Mouse (Mus musculus): ENCODE results near the gene Serpine1. TPM values are rescaled to one million over a fixed set of nuclear protein-coding genes. Genes with fewer than 3 reads are reported as not detected.

The Serpine1 gene
- polyA plus RNA-seq, 1 experiment from 2014 or later = 0.65 TPM

DNA sequence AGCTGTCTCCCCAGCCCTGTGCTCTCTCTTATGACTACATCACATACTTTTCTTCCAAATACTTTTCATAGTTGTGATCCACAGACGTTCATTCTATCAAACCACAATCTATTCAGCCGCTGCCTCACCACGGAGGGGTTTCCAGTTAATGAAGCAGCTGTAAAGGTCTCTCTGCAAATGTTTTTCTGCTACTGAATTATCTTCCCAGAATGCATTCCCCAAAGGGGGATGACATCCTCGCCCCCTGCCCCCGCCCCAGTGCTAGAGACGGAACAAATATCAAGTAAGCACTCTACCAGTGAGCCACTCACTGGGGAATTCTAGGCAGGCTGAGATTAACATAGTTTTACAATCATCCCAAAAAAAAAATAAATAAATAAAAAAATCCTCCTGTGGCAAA is 36.0 kb upstream of the Serpine1 start:
- ATAC-seq (ENCODE audit: insufficient number of reproducible peaks, low FRiP score, low TSS enrichment, low read depth) = no peak
- Histone ChIP-seq H3K36me3 (peaks cover 12% of the 10 kb centered on the region), H3K9me3 (no peaks in the 10 kb centered on the region), H3K27ac (no peak overlapping the region), H3K9ac (no peak overlapping the region), H3K4me2 (no peak overlapping the region), H3K4me1 (0 out of 2 replicates have a peak, but pooled peaks cover 4% of the 10 kb centered on the region), H3K4me3 (no peak overlapping the region), H3K27me3 (no peaks in the 10 kb centered on the region)
- 54% methylated on average over 6 of the region's 6 CpGs for WGBS

DNA sequence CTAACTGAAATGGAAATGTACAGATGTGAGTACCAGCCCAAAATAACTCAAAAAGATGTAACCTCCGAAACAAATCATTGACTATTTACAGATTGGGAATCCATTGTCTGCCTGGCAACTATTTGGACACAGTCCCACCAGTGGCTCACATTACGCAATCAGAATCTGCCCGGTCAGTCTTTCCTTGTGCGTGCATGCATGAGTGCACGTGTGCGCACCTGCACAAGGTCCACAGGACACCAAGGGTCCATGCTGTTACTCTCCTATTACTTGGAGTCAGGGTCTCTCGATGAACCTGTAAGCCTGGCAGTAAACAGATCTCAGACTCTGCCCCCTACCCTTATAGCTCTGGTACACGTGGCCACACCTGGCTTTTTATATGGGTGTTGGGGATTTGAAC is 35.6 kb upstream of the Serpine1 start:
- Histone ChIP-seq H3K9me3 (no peaks in the 10 kb centered on the region), H3K27ac (no peak overlapping the region), H3K4me2 (no peak overlapping the region), H3K36me3 (peaks cover 7% of the 10 kb centered on the region), H3K27me3 (no peaks in the 10 kb centered on the region), H3K4me1 (0 out of 2 replicates have a peak, but pooled peaks cover 8% of the 10 kb centered on the region), H3K9ac (no peak overlapping the region), H3K4me3 (no peak overlapping the region)
- WGBS = 76% methylated on average over 8 of the region's 8 CpGs
- ATAC-seq (ENCODE audit: insufficient number of reproducible peaks, low FRiP score, low TSS enrichment, low read depth) = no peak

DNA sequence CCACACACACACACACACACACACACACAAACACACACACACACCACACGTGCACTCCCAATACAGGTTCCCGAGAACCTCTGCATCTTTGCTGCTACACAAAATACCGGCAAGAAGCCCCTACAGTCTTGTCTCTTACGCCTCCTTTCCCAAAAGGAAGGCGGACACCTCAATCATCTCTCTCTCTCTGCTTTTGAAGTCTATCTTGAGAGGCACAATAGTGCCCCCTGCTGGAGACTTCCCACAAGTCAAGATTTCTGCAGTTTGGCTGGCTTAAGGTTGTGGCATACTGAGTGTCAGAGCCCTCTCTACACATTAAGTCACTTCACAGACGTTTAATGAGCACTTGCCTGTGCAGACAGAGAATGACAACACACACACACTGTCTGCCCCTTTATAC is 35.0 kb upstream of the Serpine1 start:
- no peak overlapping the region for H3K4me3 ChIP-seq
- WGBS = 6% methylated on average over 6 of the region's 6 CpGs
- H3K27me3 ChIP-seq = no peaks in the 10 kb centered on the region
- ATAC-seq (ENCODE audit: insufficient number of reproducible peaks, low FRiP score, low TSS enrichment, low read depth) = no peak
- 0 out of 2 replicates have a peak, but pooled peaks cover 11% of the 10 kb centered on the region for H3K4me1 ChIP-seq
- H3K36me3 ChIP-seq = peaks cover 5% of the 10 kb centered on the region; the same call in 1 of the 2 replicates
- H3K27ac ChIP-seq = no peak overlapping the region
- H3K9ac ChIP-seq = no peak overlapping the region
- no peak overlapping the region for H3K4me2 ChIP-seq
- H3K9me3 ChIP-seq = no peaks in the 10 kb centered on the region

DNA sequence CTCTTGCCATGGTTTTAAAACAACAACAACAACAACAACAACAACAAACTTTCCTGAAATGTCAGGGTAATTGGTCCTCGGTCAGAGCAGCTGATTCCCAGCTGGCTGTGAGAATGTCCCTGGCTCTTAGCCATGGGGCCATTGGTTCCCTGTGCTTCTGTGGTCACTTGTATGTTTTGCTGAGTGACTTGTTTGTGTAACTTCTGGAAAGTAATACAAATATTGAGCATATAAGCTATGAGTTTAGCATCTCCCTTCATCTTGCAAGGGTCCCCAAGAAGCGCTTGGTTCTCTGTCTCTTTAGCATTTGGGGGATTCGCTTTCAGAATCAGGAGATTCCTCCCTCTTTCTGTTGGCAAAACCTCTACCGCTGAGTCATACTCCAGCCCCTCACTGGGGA is 34.4 kb upstream of the Serpine1 start:
- Histone ChIP-seq H3K4me3 (no peak overlapping the region), H3K27ac (no peak overlapping the region), H3K4me1 (0 out of 2 replicates have a peak, but pooled peaks cover 11% of the 10 kb centered on the region), H3K9ac (no peak overlapping the region), H3K27me3 (no peaks in the 10 kb centered on the region), H3K9me3 (no peaks in the 10 kb centered on the region), H3K36me3 (peaks cover 5% of the 10 kb centered on the region; the same call in 1 of the 2 replicates), H3K4me2 (no peak overlapping the region)
- 74% methylated on average over 4 of the region's 4 CpGs for WGBS
- no peak for ATAC-seq (ENCODE audit: insufficient number of reproducible peaks, low FRiP score, low TSS enrichment, low read depth)

DNA sequence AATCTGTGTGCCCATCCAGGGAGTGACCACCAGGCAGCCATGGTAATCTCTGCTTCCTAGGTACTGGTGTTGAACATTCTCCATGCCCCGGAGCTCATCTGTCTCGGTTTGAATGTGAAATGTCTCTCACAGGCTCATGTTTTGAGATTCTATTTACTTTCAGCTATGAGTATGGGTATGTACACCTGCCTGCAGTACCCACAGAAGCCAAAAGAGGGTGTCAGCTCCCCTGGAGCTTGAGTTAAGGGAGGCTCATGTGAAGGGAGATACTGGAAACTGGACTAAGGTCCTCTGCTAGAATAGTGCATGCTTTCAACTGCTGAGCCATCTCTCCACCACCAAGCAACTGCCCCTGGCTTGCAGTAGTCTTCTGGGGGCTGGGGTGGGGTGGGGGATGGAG is 31.9 kb upstream of the Serpine1 start:
- H3K27me3 ChIP-seq = no peaks in the 10 kb centered on the region
- no peak overlapping the region for H3K4me2 ChIP-seq
- no peak overlapping the region for H3K9ac ChIP-seq
- WGBS = 88% methylated on average over 2 of the region's 2 CpGs
- no peaks in the 10 kb centered on the region for H3K9me3 ChIP-seq
- ATAC-seq (ENCODE audit: insufficient number of reproducible peaks, low FRiP score, low TSS enrichment, low read depth) = no peak
- no peak overlapping the region for H3K4me3 ChIP-seq
- H3K36me3 ChIP-seq = no peaks in the 10 kb centered on the region
- H3K4me1 ChIP-seq = 0 out of 2 replicates have a peak, but pooled peaks cover 11% of the 10 kb centered on the region
- no peak overlapping the region for H3K27ac ChIP-seq

DNA sequence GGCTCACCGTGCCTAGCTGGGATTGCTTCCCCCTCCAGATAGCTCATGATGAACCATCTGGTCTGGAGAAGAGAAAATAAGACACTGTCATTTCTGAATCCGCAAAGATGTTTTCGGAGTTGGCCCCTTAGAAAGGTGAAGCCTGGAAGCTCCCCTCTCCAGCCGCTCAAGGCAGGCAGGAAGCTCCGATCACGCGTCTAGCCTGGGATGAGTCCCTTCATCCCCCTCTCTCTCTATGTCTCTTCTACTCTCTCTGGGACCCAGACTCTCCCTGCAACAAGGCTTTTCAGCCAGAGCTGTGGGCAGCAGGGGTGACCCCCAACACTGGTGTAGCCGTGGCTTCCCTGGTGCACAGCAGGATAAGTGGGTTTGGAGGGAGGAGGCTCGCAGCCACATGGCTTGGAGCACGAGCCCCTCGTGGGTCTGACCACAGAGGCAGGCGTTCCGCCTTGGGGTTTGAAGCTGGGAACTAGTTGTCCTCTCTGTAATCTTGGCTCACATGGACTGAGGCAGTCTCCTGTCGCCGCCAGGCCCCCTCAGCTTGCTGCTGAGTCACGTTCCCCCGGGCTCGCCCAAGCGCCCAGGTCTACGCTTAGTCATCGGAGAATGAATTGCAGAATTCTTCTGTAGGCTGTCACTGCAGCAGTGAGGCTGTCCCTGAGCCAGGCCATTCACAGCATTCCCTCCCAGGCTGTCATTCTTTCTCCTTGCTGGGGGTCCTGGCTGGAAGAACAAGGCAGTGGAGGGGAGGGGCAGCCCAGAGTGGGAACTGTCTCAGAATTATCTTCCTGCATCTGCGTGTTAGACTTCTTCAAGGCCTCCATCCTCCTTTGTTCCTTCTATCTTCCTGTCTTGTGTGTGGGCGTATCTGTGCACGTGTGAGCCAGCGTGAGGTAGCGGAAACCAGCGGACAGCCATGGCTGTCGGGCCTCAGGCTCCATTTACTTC is 30.8 kb upstream of the Serpine1 start:
- WGBS = 68% methylated on average over 28 of the region's 28 CpGs
- ATAC-seq (ENCODE audit: insufficient number of reproducible peaks, low FRiP score, low TSS enrichment, low read depth) = no peak
- H3K4me2 ChIP-seq = no peak overlapping the region
- H3K9me3 ChIP-seq = no peaks in the 10 kb centered on the region
- no peaks in the 10 kb centered on the region for H3K36me3 ChIP-seq
- H3K4me3 ChIP-seq = no peak overlapping the region
- no peak overlapping the region for H3K27ac ChIP-seq
- 0 out of 2 replicates have a peak, but pooled peaks cover 11% of the 10 kb centered on the region for H3K4me1 ChIP-seq
- no peak overlapping the region for H3K9ac ChIP-seq
- H3K27me3 ChIP-seq = no peaks in the 10 kb centered on the region

DNA sequence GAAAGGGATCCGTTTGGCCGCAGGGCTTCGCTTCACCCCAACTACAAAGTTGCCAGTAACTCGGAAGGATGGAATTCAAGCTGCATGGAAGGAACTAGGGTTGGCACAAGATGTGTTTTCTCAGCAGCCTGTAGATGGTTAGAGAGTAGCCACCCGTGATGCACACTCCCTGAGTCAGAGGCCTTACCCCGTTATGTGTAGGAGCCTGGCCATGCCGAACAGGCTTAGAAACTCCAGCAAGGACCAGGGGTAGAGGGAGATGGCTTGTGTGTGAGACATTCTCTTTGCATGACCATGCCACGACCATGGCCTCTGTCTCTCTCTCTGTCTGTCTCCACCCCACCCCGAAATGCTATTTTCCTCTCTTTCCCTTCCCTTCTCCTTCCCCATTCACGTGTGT is 30.0 kb upstream of the Serpine1 start:
- no peaks in the 10 kb centered on the region for H3K27me3 ChIP-seq
- H3K4me1 ChIP-seq = 0 out of 2 replicates have a peak, but pooled peaks cover 11% of the 10 kb centered on the region
- 73% methylated on average over 10 of the region's 10 CpGs for WGBS
- ATAC-seq (ENCODE audit: insufficient number of reproducible peaks, low FRiP score, low TSS enrichment, low read depth) = no peak
- no peaks in the 10 kb centered on the region for H3K36me3 ChIP-seq
- no peak overlapping the region for H3K4me2 ChIP-seq
- H3K4me3 ChIP-seq = no peak overlapping the region
- H3K9me3 ChIP-seq = no peaks in the 10 kb centered on the region
- no peak overlapping the region for H3K27ac ChIP-seq
- no peak overlapping the region for H3K9ac ChIP-seq

DNA sequence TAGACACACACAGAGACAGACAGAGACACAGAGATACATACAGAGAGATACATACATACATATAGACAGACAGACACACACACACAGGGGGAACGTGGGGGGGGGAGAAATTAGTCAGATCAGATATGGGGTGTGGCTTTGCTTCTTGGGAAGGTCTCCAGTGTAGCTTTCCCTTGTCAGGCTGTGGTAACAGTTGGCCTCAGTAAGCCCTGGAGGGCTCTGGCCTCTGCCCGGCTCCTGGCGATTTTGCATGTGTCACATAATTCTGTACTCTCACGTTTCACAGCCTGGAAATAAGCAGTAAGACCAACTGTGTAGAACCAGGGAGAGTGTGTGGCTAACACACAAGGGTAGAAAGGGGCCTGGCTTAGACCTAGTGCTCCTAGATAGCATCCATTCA is 28.6 kb upstream of the Serpine1 start:
- Histone ChIP-seq H3K9me3 (no peaks in the 10 kb centered on the region), H3K36me3 (no peaks in the 10 kb centered on the region), H3K4me2 (no peak overlapping the region), H3K4me3 (no peak overlapping the region), H3K4me1 (peaks cover 14% of the 10 kb centered on the region; the same call in 1 of the 2 replicates), H3K27ac (no peak overlapping the region), H3K9ac (no peak overlapping the region), H3K27me3 (no peaks in the 10 kb centered on the region)
- ATAC-seq (ENCODE audit: insufficient number of reproducible peaks, low FRiP score, low TSS enrichment, low read depth) = no peak
- WGBS = 35% methylated on average over 4 of the region's 4 CpGs

DNA sequence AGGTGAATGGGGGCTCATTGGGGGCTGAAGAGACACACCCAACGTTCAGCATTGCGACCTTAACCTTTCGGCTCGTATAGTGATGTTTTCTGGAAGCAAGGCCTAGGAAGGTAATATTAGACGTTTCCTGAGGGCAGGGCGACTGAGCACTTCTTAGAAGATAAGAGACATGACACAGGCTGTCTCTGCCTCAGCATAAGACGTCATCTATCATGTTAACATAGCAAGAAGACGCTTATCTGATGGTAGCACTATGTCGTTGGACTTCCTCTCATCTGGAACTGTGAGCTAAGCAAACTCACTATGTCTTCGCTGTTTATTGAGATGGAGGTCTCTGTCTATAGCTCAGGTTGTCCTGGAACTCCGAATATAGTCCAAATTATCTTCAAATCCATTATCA is 26.4 kb upstream of the Serpine1 start:
- Histone ChIP-seq H3K27ac (no peak overlapping the region), H3K9ac (no peak overlapping the region), H3K27me3 (no peaks in the 10 kb centered on the region), H3K36me3 (no peaks in the 10 kb centered on the region), H3K4me2 (no peak overlapping the region), H3K9me3 (no peaks in the 10 kb centered on the region), H3K4me3 (no peak overlapping the region), H3K4me1 (peaks cover 14% of the 10 kb centered on the region; the same call in 1 of the 2 replicates)
- no peak for ATAC-seq (ENCODE audit: insufficient number of reproducible peaks, low FRiP score, low TSS enrichment, low read depth)
- 67% methylated on average over 11 of the region's 11 CpGs for WGBS

DNA sequence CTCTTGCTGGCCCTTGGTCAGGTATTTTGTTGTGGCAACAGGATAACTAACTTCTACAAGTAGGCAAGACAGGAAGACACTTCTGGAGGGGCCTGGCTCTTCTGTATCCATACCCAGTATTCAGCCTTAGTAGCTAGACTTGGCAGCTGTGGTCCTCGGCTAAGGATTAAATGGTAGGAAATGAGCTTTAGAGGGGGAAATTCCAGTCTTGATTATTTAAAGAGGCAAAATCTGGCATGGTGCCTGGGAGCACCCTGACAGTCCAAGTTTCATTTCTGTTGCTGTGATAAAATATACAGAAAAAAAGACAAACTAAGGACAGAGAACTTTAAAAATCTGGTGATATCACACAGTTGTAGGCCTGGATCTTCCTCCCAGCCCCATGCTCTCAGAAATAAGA is 24.0 kb upstream of the Serpine1 start:
- no peak overlapping the region for H3K4me3 ChIP-seq
- no peaks in the 10 kb centered on the region for H3K27me3 ChIP-seq
- no peak for ATAC-seq (ENCODE audit: insufficient number of reproducible peaks, low FRiP score, low TSS enrichment, low read depth)
- H3K4me1 ChIP-seq = peaks cover 3% of the 10 kb centered on the region
- H3K9me3 ChIP-seq = no peaks in the 10 kb centered on the region
- no peak overlapping the region for H3K9ac ChIP-seq
- WGBS = 18% methylated on average over 1 of the region's 1 CpGs
- no peak overlapping the region for H3K4me2 ChIP-seq
- H3K36me3 ChIP-seq = no peaks in the 10 kb centered on the region
- no peak overlapping the region for H3K27ac ChIP-seq

DNA sequence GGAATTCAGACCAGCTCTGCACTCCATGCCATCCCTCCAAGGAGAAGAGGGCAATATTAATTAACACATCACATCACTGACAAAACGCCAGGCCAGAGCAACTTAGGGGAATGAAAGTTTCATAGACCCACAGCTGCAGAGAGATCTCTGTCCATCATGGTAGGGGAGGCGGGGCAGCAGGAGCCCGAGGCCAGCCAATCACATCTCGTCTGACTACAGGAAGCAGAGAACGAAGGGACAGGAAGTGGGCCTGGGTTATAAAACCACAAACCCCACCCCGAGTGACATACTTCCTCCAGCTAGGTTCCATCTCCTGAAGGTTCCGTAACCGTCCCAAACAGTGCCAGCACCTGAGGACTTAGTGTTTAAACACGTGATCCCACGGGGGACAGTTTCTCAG is 23.1 kb upstream of the Serpine1 start:
- H3K9me3 ChIP-seq = no peaks in the 10 kb centered on the region
- peaks cover 3% of the 10 kb centered on the region for H3K4me1 ChIP-seq
- no peak overlapping the region for H3K4me2 ChIP-seq
- no peak overlapping the region for H3K4me3 ChIP-seq
- ATAC-seq (ENCODE audit: insufficient number of reproducible peaks, low FRiP score, low TSS enrichment, low read depth) = no peak
- no peaks in the 10 kb centered on the region for H3K27me3 ChIP-seq
- no peak overlapping the region for H3K27ac ChIP-seq
- no peak overlapping the region for H3K9ac ChIP-seq
- no peaks in the 10 kb centered on the region for H3K36me3 ChIP-seq
- 82% methylated on average over 10 of the region's 10 CpGs for WGBS

DNA sequence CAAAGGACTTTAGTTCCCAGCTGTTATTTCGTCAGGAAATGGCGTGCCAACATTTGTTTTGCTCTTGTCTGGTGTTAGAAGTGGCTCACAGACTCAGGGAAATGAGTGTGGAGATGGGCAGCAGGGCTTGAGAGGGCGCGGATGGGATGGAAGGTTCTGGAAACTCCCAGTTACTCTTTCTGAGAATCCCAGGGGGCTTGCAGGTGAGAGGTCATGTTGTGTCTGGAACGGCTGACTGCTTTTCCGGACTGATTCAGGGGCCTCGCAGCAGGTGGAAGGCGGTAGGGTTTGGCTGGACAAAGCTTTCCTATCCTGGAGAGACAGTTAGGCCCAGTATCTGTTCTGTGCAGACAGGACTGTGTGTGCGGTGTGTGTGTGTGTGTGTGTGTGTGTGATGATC is 21.7 kb upstream of the Serpine1 start:
- Histone ChIP-seq H3K9ac (no peak overlapping the region), H3K4me3 (no peak overlapping the region), H3K9me3 (no peaks in the 10 kb centered on the region), H3K36me3 (no peaks in the 10 kb centered on the region), H3K4me1 (peaks cover 3% of the 10 kb centered on the region), H3K27ac (no peak overlapping the region), H3K27me3 (no peaks in the 10 kb centered on the region), H3K4me2 (no peak overlapping the region)
- ATAC-seq (ENCODE audit: insufficient number of reproducible peaks, low FRiP score, low TSS enrichment, low read depth) = no peak
- WGBS = 75% methylated on average over 9 of the region's 9 CpGs
